Mouse (Mus musculus): ENCODE data around the gene Zmynd8.

DNA sequence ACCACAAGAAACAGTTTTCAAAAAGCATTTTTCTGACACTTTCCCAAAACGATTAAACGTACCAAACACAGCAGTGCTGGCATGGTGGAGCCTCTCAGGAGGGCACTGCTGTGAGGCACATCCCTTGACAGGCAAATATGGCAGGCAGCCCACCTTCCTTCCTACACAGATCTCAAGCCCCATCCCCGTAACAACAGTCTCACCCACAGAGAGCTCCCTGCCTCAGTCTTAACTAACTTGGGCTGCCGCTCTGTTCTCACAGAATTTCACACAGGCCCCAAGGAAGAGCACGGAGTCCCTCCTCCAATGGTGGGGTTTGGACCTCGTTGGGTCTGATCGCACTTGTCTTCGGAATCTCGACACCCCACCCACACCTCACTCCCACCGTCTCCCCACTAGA, 56.6 kb downstream of the Zmynd8 start:
- TF ChIP-seq CTCF (IDR thresholded peaks at IDR 0.05; ENCODE audit: borderline replicate concordance, insufficient read depth, low read length) (no peak), POLR2A (IDR thresholded peaks at IDR 0.05; ENCODE audit: low read depth, low read length) (no peak)

Data from embryonic fibroblast, embryonic 13.5 days (primary cell).